Mouse (Mus musculus) midbrain, embryonic 13.5 days (tissue): ENCODE data around the gene Rnf186. TPM values are rescaled to one million over a fixed set of nuclear protein-coding genes. Genes with fewer than 3 reads are reported as not detected.
A peak's percentile ranks its signal among the peaks of the same experiment; 100 is the strongest.

Source experiments
- ATAC-seq: fragments of 200-750 bp; cut with Nextera tagmentation; 2 replicates; pipeline ENCODE4 v1.8.0; 2017; ENCODE audit warnings: mild to moderate bottlenecking, moderate TSS enrichment, moderate library complexity
- H3K27ac ChIP-seq: fragments of 300-500 bp; sonication (generic); 2 replicates; pipeline ENCODE4 v1.5.1; 2015; ENCODE audit warnings: inconsistent platforms, mild to moderate bottlenecking, moderate library complexity
- H3K27me3 ChIP-seq: fragments of 300-500 bp; sonication (generic); 2 replicates; pipeline ENCODE4 v1.6.1; 2015; ENCODE audit warnings: mild to moderate bottlenecking, inconsistent platforms
- H3K36me3 ChIP-seq: fragments of 300-500 bp; sonication (generic); 2 replicates; pipeline ENCODE4 v1.6.1; 2015; ENCODE audit warnings: mild to moderate bottlenecking, inconsistent platforms
- H3K4me1 ChIP-seq: fragments of 300-500 bp; sonication (generic); replicated peaks from 2 replicates; pipeline ENCODE4 v1.6.1; 2015; ENCODE audit warnings: inconsistent platforms
- H3K4me2 ChIP-seq: fragments of 300-500 bp; sonication (generic); replicated peaks from 2 replicates; pipeline ENCODE4 v1.6.1; 2015; ENCODE audit warnings: moderate library complexity, mild to moderate bottlenecking, inconsistent platforms
- H3K4me3 ChIP-seq: fragments of 300-500 bp; sonication (generic); replicated peaks from 2 replicates; pipeline ENCODE4 v1.5.1; 2015; ENCODE audit warnings: mild to moderate bottlenecking, inconsistent platforms
- H3K9ac ChIP-seq: fragments of 300-500 bp; sonication (generic); replicated peaks from 2 replicates; pipeline ENCODE4 v1.6.1; 2015; ENCODE audit warnings: mild to moderate bottlenecking, inconsistent platforms
- H3K9me3 ChIP-seq: fragments of 300-500 bp; sonication (generic); 2 replicates; pipeline ENCODE4 v1.6.1; 2016; ENCODE audit warnings: mild to moderate bottlenecking, inconsistent platforms
- WGBS: fragments of 180-500 bp; shearing (Covaris S2); methylation state at CpG from one replicate; pipeline ENCODE4 v1.1.7; 2015; 5-methylcytosine and 5-hydroxymethylcytosine counted together
- polyA plus RNA-seq: library from polyadenylated mRNA; unstranded; fragments of >200 nt; fragmentation: Nextera tagmentation; extraction: Ambion mirVana; gene quantifications from 2 replicates; pipeline ENCODE4 v1.2.1, GENCODE M21; 2015

Gene Rnf186
- polyA plus RNA-seq, result 0.15 and 0.20 TPM in 2 replicates

GRCm38 (mm10) chr4:138966866-138967265 is at the start of gene Rnf186:
Gene Rnf186, plus strand, starts transcription at chr4:138967112.
- Histone ChIP-seq H3K9ac (no peak within 1 kb of the TSS), H3K4me3 (no peak within 1 kb of the TSS), H3K36me3 (no peaks in the 10 kb centered on the region), H3K4me1 (no peaks in the 10 kb centered on the region), H3K27ac (no peak within 1 kb of the TSS), H3K27me3 (no peaks in the 10 kb centered on the region), H3K4me2 (no peak within 1 kb of the TSS), H3K9me3 (no peaks in the 10 kb centered on the region)
- no peak for ATAC-seq
- WGBS, result 94% methylated on average over 13 of the region's 13 CpGs

GRCm38 (mm10) chr4:138917282-138917681 is 49.6 kb upstream of the Rnf186 start:
- Histone ChIP-seq H3K4me1 (peaks cover 16% of the 10 kb centered on the region), H3K4me2 (no peak overlapping the region), H3K27ac (no peak overlapping the region), H3K27me3 (no peaks in the 10 kb centered on the region), H3K4me3 (no peak overlapping the region), H3K9ac (no peak overlapping the region), H3K9me3 (peaks cover 3% of the 10 kb centered on the region; the same call in 1 of the 2 replicates), H3K36me3 (no peaks in the 10 kb centered on the region)
- WGBS, result 87% methylated on average over 9 of the region's 9 CpGs
- ATAC-seq, result no peak

- Histone ChIP-seq H3K4me2 (peak overlapping the region; percentile 51), H3K27ac (no peak overlapping the region), H3K27me3 (no peaks in the 10 kb centered on the region), H3K9me3 (peaks cover 3% of the 10 kb centered on the region; the same call in 1 of the 2 replicates), H3K4me3 (peak overlapping the region; percentile 26), H3K9ac (peak overlapping the region; percentile 42), H3K36me3 (no peaks in the 10 kb centered on the region), H3K4me1 (peaks cover 8% of the 10 kb centered on the region)
- peak; percentile 79 for ATAC-seq
- 30% methylated on average over 20 of the region's 20 CpGs for WGBS
Measured at GRCm38 (mm10) chr4:138921254-138922130, 45.4 kb upstream of the Rnf186 start.

- peak overlapping the region; percentile 26 for H3K4me3 ChIP-seq
- H3K36me3 ChIP-seq, result no peaks in the 10 kb centered on the region
- peak overlapping the region; percentile 51 for H3K4me2 ChIP-seq
- 2% methylated on average over 11 of the region's 11 CpGs for WGBS
- H3K27ac ChIP-seq, result no peak overlapping the region
- peak; percentile 84 for ATAC-seq
- peaks cover 3% of the 10 kb centered on the region; the same call in 1 of the 2 replicates for H3K9me3 ChIP-seq
- H3K9ac ChIP-seq, result peak overlapping the region; percentile 42; the same call in 1 of the 2 replicates
- H3K27me3 ChIP-seq, result no peaks in the 10 kb centered on the region
- peaks cover 8% of the 10 kb centered on the region for H3K4me1 ChIP-seq
Measured at GRCm38 (mm10) chr4:138922131-138922459, 44.8 kb upstream of the Rnf186 start.

- H3K9ac ChIP-seq, result no peak overlapping the region
- H3K4me2 ChIP-seq, result no peak overlapping the region
- ATAC-seq, result no peak
- no peaks in the 10 kb centered on the region for H3K9me3 ChIP-seq
- no peak overlapping the region for H3K27ac ChIP-seq
- peaks cover 8% of the 10 kb centered on the region for H3K4me1 ChIP-seq
- H3K36me3 ChIP-seq, result no peaks in the 10 kb centered on the region
- no peak overlapping the region for H3K4me3 ChIP-seq
- H3K27me3 ChIP-seq, result no peaks in the 10 kb centered on the region
- WGBS, result 75% methylated on average over 2 of the region's 2 CpGs
Measured at GRCm38 (mm10) chr4:138925561-138925960, 41.4 kb upstream of the Rnf186 start.

GRCm38 (mm10) chr4:138933862-138934261 is 33.0 kb upstream of the Rnf186 start:
- no peak overlapping the region for H3K4me3 ChIP-seq
- no peak overlapping the region for H3K4me2 ChIP-seq
- WGBS, result 77% methylated on average over 3 of the region's 3 CpGs
- no peak for ATAC-seq
- H3K4me1 ChIP-seq, result no peaks in the 10 kb centered on the region
- no peak overlapping the region for H3K27ac ChIP-seq
- no peak overlapping the region for H3K9ac ChIP-seq
- H3K27me3 ChIP-seq, result no peaks in the 10 kb centered on the region
- H3K36me3 ChIP-seq, result no peaks in the 10 kb centered on the region
- no peaks in the 10 kb centered on the region for H3K9me3 ChIP-seq

- Histone ChIP-seq H3K4me2 (no peak overlapping the region), H3K9me3 (no peaks in the 10 kb centered on the region), H3K4me1 (no peaks in the 10 kb centered on the region), H3K27ac (no peak overlapping the region), H3K27me3 (no peaks in the 10 kb centered on the region), H3K9ac (no peak overlapping the region), H3K36me3 (no peaks in the 10 kb centered on the region), H3K4me3 (no peak overlapping the region)
- ATAC-seq, result no peak
- WGBS, result 87% methylated on average over 11 of the region's 11 CpGs
Measured at GRCm38 (mm10) chr4:138934456-138935145, 32.3 kb upstream of the Rnf186 start.

GRCm38 (mm10) chr4:138938495-138939269 is 28.2 kb upstream of the Rnf186 start:
- Histone ChIP-seq H3K4me3 (no peak overlapping the region), H3K9me3 (no peaks in the 10 kb centered on the region), H3K4me1 (no peaks in the 10 kb centered on the region; the same call in 1 of the 2 replicates), H3K36me3 (no peaks in the 10 kb centered on the region), H3K9ac (no peak overlapping the region), H3K4me2 (no peak overlapping the region), H3K27me3 (no peaks in the 10 kb centered on the region), H3K27ac (no peak overlapping the region)
- 82% methylated on average over 10 of the region's 10 CpGs for WGBS
- ATAC-seq, result no peak

GRCm38 (mm10) chr4:138939481-138939880 is 27.4 kb upstream of the Rnf186 start:
- no peak overlapping the region for H3K4me2 ChIP-seq
- H3K4me3 ChIP-seq, result no peak overlapping the region
- H3K9ac ChIP-seq, result no peak overlapping the region
- WGBS, result 54% methylated on average over 4 of the region's 4 CpGs
- no peak for ATAC-seq
- H3K27ac ChIP-seq, result no peak overlapping the region
- H3K9me3 ChIP-seq, result no peaks in the 10 kb centered on the region
- no peaks in the 10 kb centered on the region for H3K36me3 ChIP-seq
- no peaks in the 10 kb centered on the region for H3K27me3 ChIP-seq
- H3K4me1 ChIP-seq, result no peaks in the 10 kb centered on the region; the same call in 1 of the 2 replicates

- Histone ChIP-seq H3K27ac (no peak overlapping the region), H3K9ac (no peak overlapping the region), H3K4me3 (no peak overlapping the region), H3K9me3 (no peaks in the 10 kb centered on the region), H3K4me2 (no peak overlapping the region), H3K36me3 (no peaks in the 10 kb centered on the region), H3K27me3 (no peaks in the 10 kb centered on the region), H3K4me1 (no peaks in the 10 kb centered on the region; the same call in 1 of the 2 replicates)
- ATAC-seq, result no peak
- 45% methylated on average over 7 of the region's 7 CpGs for WGBS
Measured at GRCm38 (mm10) chr4:138941401-138941800, 25.5 kb upstream of the Rnf186 start.

GRCm38 (mm10) chr4:138941966-138942365 is 24.9 kb upstream of the Rnf186 start:
- no peak overlapping the region for H3K9ac ChIP-seq
- WGBS, result 70% methylated on average over 6 of the region's 6 CpGs
- no peaks in the 10 kb centered on the region for H3K36me3 ChIP-seq

More at GRCm38 (mm10) chr4:138941966-138942365, 24.9 kb upstream of the Rnf186 start:
- Histone ChIP-seq H3K27ac (no peak overlapping the region), H3K4me3 (no peak overlapping the region), H3K9me3 (no peaks in the 10 kb centered on the region), H3K4me1 (no peaks in the 10 kb centered on the region; the same call in 1 of the 2 replicates), H3K4me2 (no peak overlapping the region), H3K27me3 (no peaks in the 10 kb centered on the region)
- ATAC-seq, result no peak
